Mouse (Mus musculus) heart, embryonic 12.5 days (tissue): ENCODE data around the gene Nrcam. TPM values are rescaled to one million over a fixed set of nuclear protein-coding genes. Genes with fewer than 3 reads are reported as not detected.
A peak's percentile ranks its signal among the peaks of the same experiment; 100 is the strongest.

Source experiments
- ATAC-seq: fragments of 200-750 bp; cut with Nextera tagmentation; 2 replicates; pipeline ENCODE4 v1.8.0; 2017; ENCODE audit warnings: moderate TSS enrichment, moderate library complexity; ENCODE audit not compliant: insufficient number of reproducible peaks, low FRiP score
- H3K27ac ChIP-seq: fragments of 300-500 bp; sonication (generic); 2 replicates; pipeline ENCODE4 v1.5.1; 2016; ENCODE audit warnings: mild to moderate bottlenecking, moderate library complexity; ENCODE audit not compliant: poor library complexity, severe bottlenecking
- H3K27me3 ChIP-seq: fragments of 300-500 bp; sonication (generic); replicated peaks from 2 replicates; pipeline ENCODE4 v1.6.1; 2016; ENCODE audit warnings: mild to moderate bottlenecking, moderate library complexity
- H3K36me3 ChIP-seq: fragments of 300-500 bp; sonication (generic); 2 replicates; pipeline ENCODE4 v1.6.1; 2016; ENCODE audit warnings: mild to moderate bottlenecking, moderate library complexity
- H3K4me1 ChIP-seq: fragments of 300-500 bp; sonication (generic); replicated peaks from 2 replicates; pipeline ENCODE4 v1.6.1; 2016; ENCODE audit warnings: mild to moderate bottlenecking
- H3K4me2 ChIP-seq: fragments of 300-500 bp; sonication (generic); 2 replicates; pipeline ENCODE4 v1.6.1; 2016; ENCODE audit warnings: mild to moderate bottlenecking, moderate library complexity
- H3K4me3 ChIP-seq: fragments of 300-500 bp; sonication (generic); 2 replicates; pipeline ENCODE4 v1.5.1; 2016; ENCODE audit warnings: mild to moderate bottlenecking
- H3K9ac ChIP-seq: fragments of 300-500 bp; sonication (generic); 2 replicates; pipeline ENCODE4 v1.6.1; 2016; ENCODE audit warnings: mild to moderate bottlenecking, moderate library complexity
- H3K9me3 ChIP-seq: fragments of 300-500 bp; sonication (generic); replicated peaks from 2 replicates; pipeline ENCODE4 v1.6.1; 2016; ENCODE audit warnings: mild to moderate bottlenecking, moderate library complexity
- WGBS: fragments of 180-500 bp; shearing (Covaris S2); methylation state at CpG from one replicate; pipeline ENCODE4 v1.1.7; 2016; 5-methylcytosine and 5-hydroxymethylcytosine counted together
- polyA plus RNA-seq: library from polyadenylated mRNA; unstranded; fragments of >200 nt; fragmentation: Nextera tagmentation; extraction: Ambion mirVana; gene quantifications from 2 replicates; pipeline ENCODE4 v1.2.1, GENCODE M21; 2016

Gene Nrcam
- polyA plus RNA-seq, 1 experiment from 2014 or later: 0.92 TPM

- Histone ChIP-seq H3K36me3 (no peaks in the 10 kb centered on the region), H3K9me3 (no peaks in the 10 kb centered on the region), H3K4me2 (no peak overlapping the region), H3K9ac (no peak overlapping the region), H3K27ac (no peak overlapping the region), H3K4me1 (peaks cover 6% of the 10 kb centered on the region; the same call in 1 of the 2 replicates), H3K27me3 (0 out of 2 replicates have a peak, but pooled peaks cover 6% of the 10 kb centered on the region), H3K4me3 (no peak overlapping the region)
- no peak for ATAC-seq
Measured at GRCm38 (mm10) chr12:44325091-44325490, 3.6 kb upstream of the Nrcam start.

GRCm38 (mm10) chr12:44327452-44327851 lies 1.2 kb upstream of the Nrcam start:
- no peaks in the 10 kb centered on the region for H3K36me3 ChIP-seq
- no peak overlapping the region for H3K4me3 ChIP-seq
- no peak for ATAC-seq
- H3K4me1 ChIP-seq: peaks cover 8% of the 10 kb centered on the region; the same call in 1 of the 2 replicates
- no peak overlapping the region for H3K9ac ChIP-seq
- WGBS: 35% methylated on average over 6 of the region's 6 CpGs
- H3K27ac ChIP-seq: no peak overlapping the region
- H3K4me2 ChIP-seq: no peak overlapping the region
- peaks cover 28% of the 10 kb centered on the region for H3K27me3 ChIP-seq
- H3K9me3 ChIP-seq: no peaks in the 10 kb centered on the region

GRCm38 (mm10) chr12:44329316-44330215 lies 881 bp downstream of the Nrcam start:
- under 1% methylated on average over 60 of the region's 61 CpGs for WGBS
- H3K27ac ChIP-seq: no peak overlapping the region
- peak overlapping the region; percentile 63 for H3K9ac ChIP-seq
- H3K4me3 ChIP-seq: peak overlapping the region; percentile 63
- peaks cover 31% of the 10 kb centered on the region for H3K27me3 ChIP-seq
- peak; percentile 36; the same call in 1 of the 2 replicates for ATAC-seq
- H3K4me2 ChIP-seq: peak overlapping the region; percentile 99
- H3K36me3 ChIP-seq: no peaks in the 10 kb centered on the region
- no peaks in the 10 kb centered on the region for H3K9me3 ChIP-seq
- H3K4me1 ChIP-seq: peaks cover 8% of the 10 kb centered on the region; the same call in 1 of the 2 replicates

- peak overlapping the region; percentile 63 for H3K4me3 ChIP-seq
- H3K27ac ChIP-seq: no peak overlapping the region
- H3K4me1 ChIP-seq: peaks cover 8% of the 10 kb centered on the region; the same call in 1 of the 2 replicates
- 2% methylated on average over 9 of the region's 9 CpGs for WGBS
- peaks cover 31% of the 10 kb centered on the region for H3K27me3 ChIP-seq
- H3K36me3 ChIP-seq: no peaks in the 10 kb centered on the region
- H3K4me2 ChIP-seq: peak overlapping the region; percentile 99
- no peak overlapping the region; the same call in 1 of the 2 replicates for H3K9ac ChIP-seq
- ATAC-seq: no peak
- H3K9me3 ChIP-seq: no peaks in the 10 kb centered on the region
Measured at GRCm38 (mm10) chr12:44330216-44330719, 1.6 kb downstream of the Nrcam start.

- Histone ChIP-seq H3K4me3 (no peak overlapping the region), H3K4me1 (no peaks in the 10 kb centered on the region), H3K27ac (no peak overlapping the region), H3K9ac (no peak overlapping the region), H3K4me2 (no peak overlapping the region), H3K9me3 (no peaks in the 10 kb centered on the region), H3K36me3 (no peaks in the 10 kb centered on the region), H3K27me3 (peaks cover 5% of the 10 kb centered on the region)
- ATAC-seq: no peak
- WGBS: 83% methylated on average over 2 of the region's 2 CpGs
Measured at GRCm38 (mm10) chr12:44337136-44337640, 8.5 kb downstream of the Nrcam start.

GRCm38 (mm10) chr12:44338195-44338622 lies 9.5 kb downstream of the Nrcam start:
- Histone ChIP-seq H3K27ac (no peak overlapping the region), H3K27me3 (no peaks in the 10 kb centered on the region), H3K4me1 (no peaks in the 10 kb centered on the region), H3K4me2 (no peak overlapping the region), H3K9me3 (no peaks in the 10 kb centered on the region), H3K36me3 (no peaks in the 10 kb centered on the region), H3K4me3 (no peak overlapping the region), H3K9ac (no peak overlapping the region)
- 63% methylated on average over 8 of the region's 8 CpGs for WGBS
- no peak for ATAC-seq

- no peaks in the 10 kb centered on the region for H3K36me3 ChIP-seq
- 71% methylated on average over 6 of the region's 6 CpGs for WGBS
- ATAC-seq: no peak
Measured at GRCm38 (mm10) chr12:44344075-44344474, 15.4 kb downstream of the Nrcam start.

GRCm38 (mm10) chr12:44345251-44345650 lies 16.6 kb downstream of the Nrcam start:
- no peaks in the 10 kb centered on the region for H3K4me1 ChIP-seq
- H3K27ac ChIP-seq: no peak overlapping the region
- H3K9me3 ChIP-seq: no peaks in the 10 kb centered on the region
- no peak for ATAC-seq
- H3K36me3 ChIP-seq: no peaks in the 10 kb centered on the region
- no peaks in the 10 kb centered on the region for H3K27me3 ChIP-seq
- no peak overlapping the region for H3K4me3 ChIP-seq
- no peak overlapping the region for H3K4me2 ChIP-seq
- WGBS: 71% methylated on average over 5 of the region's 5 CpGs
- no peak overlapping the region for H3K9ac ChIP-seq

More at GRCm38 (mm10) chr12:44344075-44344474, 15.4 kb downstream of the Nrcam start:
- H3K27me3 ChIP-seq: no peaks in the 10 kb centered on the region
- no peaks in the 10 kb centered on the region for H3K9me3 ChIP-seq
- H3K4me1 ChIP-seq: no peaks in the 10 kb centered on the region
- H3K9ac ChIP-seq: no peak overlapping the region
- H3K4me3 ChIP-seq: no peak overlapping the region
- H3K4me2 ChIP-seq: no peak overlapping the region
- no peak overlapping the region for H3K27ac ChIP-seq

- Histone ChIP-seq H3K27ac (no peak overlapping the region), H3K27me3 (no peaks in the 10 kb centered on the region), H3K36me3 (no peaks in the 10 kb centered on the region), H3K4me3 (no peak overlapping the region), H3K9me3 (no peaks in the 10 kb centered on the region), H3K9ac (no peak overlapping the region), H3K4me2 (no peak overlapping the region), H3K4me1 (no peaks in the 10 kb centered on the region)
- WGBS: 79% methylated on average over 3 of the region's 3 CpGs
- no peak for ATAC-seq
Measured at GRCm38 (mm10) chr12:44346143-44346542, 17.5 kb downstream of the Nrcam start.

GRCm38 (mm10) chr12:44355116-44355515 lies 26.4 kb downstream of the Nrcam start:
- no peak overlapping the region for H3K4me3 ChIP-seq
- no peak overlapping the region for H3K4me2 ChIP-seq
- 76% methylated on average over 4 of the region's 4 CpGs for WGBS
- H3K36me3 ChIP-seq: no peaks in the 10 kb centered on the region
- ATAC-seq: no peak
- no peaks in the 10 kb centered on the region for H3K4me1 ChIP-seq
- no peak overlapping the region for H3K9ac ChIP-seq
- no peaks in the 10 kb centered on the region for H3K27me3 ChIP-seq
- no peak overlapping the region for H3K27ac ChIP-seq
- no peaks in the 10 kb centered on the region for H3K9me3 ChIP-seq

GRCm38 (mm10) chr12:44357460-44357859 lies 28.8 kb downstream of the Nrcam start:
- no peak overlapping the region for H3K4me3 ChIP-seq
- no peak overlapping the region for H3K27ac ChIP-seq
- H3K9me3 ChIP-seq: no peaks in the 10 kb centered on the region
- H3K9ac ChIP-seq: no peak overlapping the region
- H3K27me3 ChIP-seq: no peaks in the 10 kb centered on the region
- 66% methylated on average over 3 of the region's 3 CpGs for WGBS
- H3K4me1 ChIP-seq: no peaks in the 10 kb centered on the region
- no peak for ATAC-seq
- H3K4me2 ChIP-seq: no peak overlapping the region
- H3K36me3 ChIP-seq: no peaks in the 10 kb centered on the region
